Mouse (Mus musculus) ES-E14 (cell line): Measurements from ENCODE around the gene Eif4b.

Experiments
- CHD2 ChIP-seq: IDR thresholded peaks from 2 replicates; pipeline ENCODE4 v1.6.1; 2014; ENCODE audit warnings: mild to moderate bottlenecking, low read depth, low read length, inconsistent platforms
- HCFC1 ChIP-seq: IDR thresholded peaks from 2 replicates; pipeline ENCODE4 v1.6.1; 2012; ENCODE audit warnings: low read length, inconsistent platforms, borderline replicate concordance; ENCODE audit not compliant: insufficient read depth
- MAFK ChIP-seq: IDR thresholded peaks from 2 replicates; pipeline ENCODE4 v1.6.1; 2014; ENCODE audit warnings: mild to moderate bottlenecking, low read depth, low read length, inconsistent platforms; ENCODE audit not compliant: insufficient read depth
- ZC3H11A ChIP-seq: IDR thresholded peaks from 2 replicates; pipeline ENCODE4 v1.6.1; 2012; ENCODE audit warnings: low read depth, mild to moderate bottlenecking, inconsistent platforms, low read length, borderline replicate concordance
- ZNF384 ChIP-seq: IDR thresholded peaks from 2 replicates; pipeline ENCODE4 v1.6.1; 2012; ENCODE audit warnings: low read depth, low read length, inconsistent platforms

GRCm38 (mm10) chr15:102044745-102045144 lies 28.8 kb upstream of the Eif4b start:
- TF ChIP-seq MAFK, result no peak
- TF ChIP-seq CHD2, result no peak
- no peak for TF ChIP-seq ZNF384
- TF ChIP-seq ZC3H11A, result no peak
- no peak for TF ChIP-seq HCFC1
